Mouse (Mus musculus) 3T3-L1 (cell line): ENCODE results near the gene Tmem266.

Experiments
- DNase-seq: peaks from one replicate; pipeline ENCODE4 v3.0.0-alpha.2; 2015; ENCODE audit warnings: low read depth, low spot score

Gene Tmem266

DNA sequence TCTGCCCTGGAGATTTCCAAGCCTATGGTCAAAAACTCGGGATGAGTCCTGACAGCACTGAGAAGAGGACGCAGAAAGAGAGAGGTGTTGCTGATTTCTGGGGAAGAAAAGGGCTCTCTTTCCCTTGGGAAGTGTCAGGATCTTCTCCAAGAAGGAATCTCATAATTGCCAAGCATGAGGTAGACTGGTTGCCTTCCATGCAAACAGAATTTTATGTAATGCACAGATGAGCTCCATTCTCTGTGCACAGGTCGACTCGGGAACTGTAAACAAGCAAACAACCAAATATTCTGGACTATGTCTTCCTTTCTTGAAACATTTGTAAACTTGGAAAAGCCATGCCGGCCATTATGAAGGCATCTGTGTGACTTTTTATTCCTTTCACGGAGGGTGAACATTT is 2.7 kb downstream of the Tmem266 start:
- no peak for DNase-seq

DNA sequence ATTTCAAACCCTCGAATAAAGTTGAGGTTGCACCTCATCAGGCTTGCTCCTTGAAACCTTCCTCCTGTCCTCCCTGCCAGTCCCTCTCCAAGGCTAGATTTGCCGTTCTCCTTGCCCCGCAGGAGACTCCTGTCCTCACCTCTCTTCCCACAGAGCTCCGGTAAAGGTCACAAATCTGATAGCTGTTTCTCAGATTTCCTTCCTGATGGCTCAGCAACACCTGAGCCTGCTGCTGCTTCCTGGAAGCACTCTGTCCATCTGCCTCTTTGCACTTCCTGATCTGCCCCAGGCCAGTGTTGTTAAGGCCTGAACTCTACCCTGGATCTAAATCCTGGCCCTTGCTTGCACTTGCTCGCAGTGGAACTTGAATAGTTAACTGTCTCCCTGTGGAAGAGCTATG is 5.8 kb downstream of the Tmem266 start:
- no peak for DNase-seq

DNA sequence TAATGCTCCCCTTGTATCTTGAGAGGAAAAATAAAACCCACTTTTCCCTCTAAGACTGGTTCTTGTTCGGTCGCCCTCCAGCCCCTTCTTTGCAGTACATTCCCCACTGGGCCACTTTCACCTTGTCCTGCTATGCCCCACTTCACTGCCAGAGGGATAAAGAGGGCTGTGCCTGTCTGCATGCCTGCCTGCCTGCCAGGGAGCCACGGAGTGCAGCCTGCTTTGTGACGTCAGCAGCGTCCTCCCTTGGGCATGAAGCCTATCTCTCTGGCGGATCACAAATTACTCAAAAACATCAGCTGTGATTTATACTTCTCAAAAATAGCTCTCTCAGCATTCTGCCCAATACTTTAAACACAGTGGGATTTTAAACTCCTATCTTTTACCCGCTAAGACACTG is 6.2 kb downstream of the Tmem266 start:
- DNase-seq: no peak

DNA sequence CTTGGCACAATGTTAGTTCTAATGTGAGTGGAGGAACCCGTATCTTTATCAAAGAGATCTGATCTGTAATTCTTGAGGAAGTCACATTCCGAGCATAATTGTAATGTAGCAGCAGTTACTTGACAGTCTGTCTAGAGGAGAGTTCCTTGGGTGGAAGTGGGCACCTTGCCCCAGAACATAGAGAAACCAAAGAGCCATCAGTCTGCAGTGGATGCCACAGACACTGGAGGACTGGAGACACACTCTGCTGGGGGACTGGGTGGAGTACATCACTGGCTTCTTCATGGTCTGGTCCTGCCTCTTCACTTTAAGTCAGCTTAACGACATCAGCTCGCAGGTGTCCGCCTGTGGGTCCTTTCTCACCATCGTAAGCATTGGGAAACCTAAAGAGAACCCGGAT is 17.5 kb downstream of the Tmem266 start:
- DNase-seq: no peak

DNA sequence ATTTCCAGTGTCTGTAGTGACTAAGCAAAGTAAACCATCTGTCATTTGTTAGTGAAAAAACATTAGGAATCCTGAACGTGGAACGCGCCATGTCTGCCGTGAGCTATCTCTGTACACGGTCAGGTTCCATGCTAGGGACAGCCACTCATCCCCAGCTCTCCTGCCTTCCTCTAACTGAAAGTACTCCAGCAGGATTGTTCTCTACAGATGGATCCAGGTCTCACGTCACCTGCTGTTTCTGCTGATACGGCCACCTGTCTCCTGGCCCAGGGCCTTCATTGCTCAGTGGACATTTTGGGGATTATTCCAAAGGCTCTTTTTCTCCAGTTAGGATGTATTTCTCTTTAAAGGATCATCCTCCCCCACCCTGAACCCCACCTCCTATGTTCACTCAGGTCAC is 18.6 kb downstream of the Tmem266 start:
- DNase-seq: no peak

DNA sequence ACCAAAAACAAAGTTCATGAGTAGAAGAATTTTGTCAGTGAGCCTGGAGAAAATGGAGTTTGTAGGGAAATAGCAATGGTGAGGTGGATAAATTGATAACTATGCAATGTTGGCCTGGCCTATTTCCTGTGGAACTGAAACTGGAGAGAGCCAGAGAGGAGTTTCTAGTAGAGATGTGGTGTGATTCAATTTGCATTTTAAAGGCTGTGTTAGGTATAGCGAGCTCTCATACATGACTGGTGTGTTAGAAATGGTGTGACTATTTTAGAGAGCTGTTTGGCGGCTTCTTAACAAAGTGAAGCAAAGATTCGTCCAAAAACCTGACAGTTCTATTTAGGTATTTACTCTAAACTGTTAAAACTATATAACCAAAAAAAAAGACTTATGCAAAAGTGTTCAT is 22.0 kb downstream of the Tmem266 start:
- DNase-seq: no peak

DNA sequence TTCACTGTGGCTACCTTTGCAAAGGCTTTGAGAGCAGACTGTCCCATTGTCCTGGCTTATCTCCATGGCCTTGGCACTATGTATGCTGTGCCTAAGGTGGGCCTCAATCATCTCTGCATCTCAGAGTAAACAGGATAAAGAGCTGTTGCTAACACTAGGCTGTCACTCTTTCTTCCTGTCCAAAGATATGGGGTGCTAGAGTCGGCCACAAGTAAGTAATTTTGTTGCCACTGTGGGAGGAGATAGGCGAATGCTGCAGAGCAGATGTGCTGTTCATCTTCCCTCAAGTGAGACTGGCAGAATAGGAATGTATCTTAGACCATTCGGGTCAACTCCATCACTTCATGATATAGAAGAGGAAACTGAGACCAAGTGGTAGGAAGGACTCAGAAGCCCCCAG is 28.0 kb downstream of the Tmem266 start:
- no peak for DNase-seq

DNA sequence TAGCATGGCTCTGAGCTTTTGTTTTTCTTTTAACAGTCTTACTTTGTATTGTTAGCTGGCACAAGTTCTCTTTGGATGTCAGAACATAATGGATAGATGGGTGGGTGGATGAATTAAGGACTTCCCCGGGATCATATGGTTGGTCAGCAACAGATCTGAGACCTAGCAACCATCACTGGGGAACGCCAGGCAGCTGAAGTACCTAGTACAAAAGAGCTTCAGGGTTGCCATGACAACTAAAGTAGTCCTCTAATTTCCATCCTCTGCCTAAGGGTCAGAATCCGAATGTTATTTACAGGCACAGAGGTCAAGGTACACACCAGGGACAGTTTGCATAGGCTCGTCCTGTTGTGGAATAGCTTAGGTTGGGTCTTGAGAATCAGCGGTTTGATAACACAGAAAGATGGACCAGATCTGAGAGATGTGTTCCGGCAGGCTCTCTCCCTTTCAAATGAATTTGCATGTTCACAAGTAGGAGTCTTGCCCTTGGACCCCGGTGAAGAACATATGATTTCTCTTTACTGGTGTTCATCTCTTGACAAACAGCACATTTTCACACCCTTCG is 28.6 kb downstream of the Tmem266 start:
- DNase-seq: no peak

DNA sequence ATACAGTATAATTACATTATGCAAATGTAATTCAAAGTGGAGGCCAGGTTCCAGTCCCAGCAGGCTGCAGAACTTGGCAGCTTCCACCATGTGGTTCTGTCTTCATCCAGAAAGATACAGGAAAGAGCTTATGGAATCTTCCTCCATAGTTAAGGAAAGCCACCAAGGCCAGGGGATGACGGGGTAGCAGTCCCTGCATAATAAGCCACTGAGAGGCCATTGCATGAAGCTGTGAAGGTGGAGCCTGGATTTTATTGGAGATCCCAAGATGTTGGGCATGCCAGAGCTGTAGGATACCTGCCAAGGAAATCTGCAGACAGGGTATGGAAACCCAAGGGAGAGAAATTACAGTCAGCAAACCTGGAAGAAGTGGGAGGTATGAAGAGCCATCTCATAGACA is 30.5 kb downstream of the Tmem266 start:
- DNase-seq: no peak

DNA sequence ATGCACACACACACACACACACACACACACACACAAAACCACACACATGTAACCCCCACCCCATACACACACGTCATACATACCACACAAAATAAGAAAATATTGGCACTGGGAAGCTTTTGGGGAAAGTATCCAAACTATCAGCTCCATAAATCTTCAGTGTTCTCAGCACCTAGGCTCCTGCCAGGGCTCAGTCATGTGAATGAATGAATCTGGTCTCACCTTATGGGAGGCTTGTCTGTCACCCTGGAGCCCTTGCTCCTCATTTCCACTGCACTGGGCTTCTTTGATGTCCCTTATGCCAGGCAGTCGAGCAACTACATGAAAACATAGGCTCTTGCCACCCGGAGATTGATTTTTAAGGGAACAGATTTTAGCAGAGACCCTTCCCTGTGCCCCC is 33.7 kb downstream of the Tmem266 start:
- no peak for DNase-seq

DNA sequence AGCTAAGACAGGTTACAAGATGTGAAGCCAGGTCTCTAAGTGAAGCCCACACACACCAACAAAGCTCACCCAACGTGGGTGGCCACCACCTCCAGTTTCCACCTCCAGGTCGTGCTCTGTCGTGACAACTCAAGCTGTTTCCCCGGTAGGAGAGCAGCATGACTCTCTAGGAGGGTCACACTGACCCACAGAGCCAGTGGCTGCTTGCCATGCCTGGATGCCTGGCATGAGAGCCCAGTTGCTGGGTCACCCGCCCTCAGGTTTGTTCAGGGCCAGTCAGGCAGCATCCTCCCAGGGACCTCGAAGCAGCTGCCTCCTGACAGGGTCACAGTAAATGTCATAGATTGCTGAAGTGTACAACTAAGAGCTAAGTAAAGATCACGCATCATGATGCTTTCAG is 34.1 kb downstream of the Tmem266 start:
- no peak for DNase-seq

DNA sequence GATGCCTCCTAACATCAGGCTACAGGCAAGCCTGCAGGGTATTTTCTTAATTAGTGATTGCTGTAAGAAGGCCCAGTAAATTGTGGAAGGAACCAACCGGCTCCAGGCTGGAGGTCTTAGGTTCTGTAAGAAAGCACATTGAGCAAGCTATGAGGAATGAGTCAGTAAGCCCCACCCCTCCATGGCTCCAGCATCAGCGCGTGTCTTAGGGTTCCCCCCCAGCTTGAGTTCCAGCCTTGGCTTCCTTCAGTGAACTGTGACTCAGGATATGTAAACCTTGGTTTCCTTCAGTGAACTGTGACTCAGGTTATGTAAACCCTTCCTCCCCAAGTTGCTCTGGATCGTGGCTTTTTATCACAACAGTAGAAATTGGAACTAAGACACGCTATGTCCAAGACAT is 35.3 kb downstream of the Tmem266 start:
- peak; percentile 79 for DNase-seq

DNA sequence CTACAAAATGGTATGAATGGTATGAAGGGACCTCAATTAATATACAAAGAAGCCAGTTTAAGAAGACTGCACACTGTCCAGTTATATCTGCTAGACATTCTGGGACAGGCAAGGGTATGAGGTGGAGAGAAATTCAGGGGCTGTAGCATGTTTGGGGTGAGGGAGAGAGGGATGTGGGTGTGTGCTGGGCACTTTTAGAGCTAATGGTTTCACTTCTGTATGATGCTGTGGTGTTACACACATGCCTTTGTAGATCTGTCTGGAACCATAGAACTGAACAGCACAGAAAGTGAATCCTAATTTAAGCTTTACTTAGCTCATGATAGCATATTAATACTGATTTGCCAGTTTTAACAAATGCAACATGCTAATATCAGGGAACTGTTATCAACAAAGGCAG is 37.0 kb downstream of the Tmem266 start:
- DNase-seq: no peak

DNA sequence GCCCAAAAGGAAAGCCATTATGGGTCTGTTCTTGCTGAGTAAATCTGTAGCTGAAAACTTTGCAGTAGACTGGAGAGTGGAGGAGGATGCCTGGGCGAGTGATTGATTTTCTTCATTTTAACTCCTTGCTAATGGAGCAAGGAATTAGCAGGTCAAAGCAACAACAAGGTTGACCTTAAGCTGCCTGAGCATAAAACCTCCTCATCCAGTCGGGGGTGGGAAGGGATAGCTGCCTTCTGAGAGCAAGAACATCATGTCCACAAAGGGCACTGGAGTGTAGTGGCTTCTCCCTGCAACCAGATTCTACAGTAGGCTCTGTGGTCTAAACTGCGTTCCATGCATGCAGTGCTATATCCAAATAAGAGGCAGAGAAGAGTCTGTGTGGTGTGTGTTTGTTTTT is 41.3 kb downstream of the Tmem266 start:
- no peak for DNase-seq

DNA sequence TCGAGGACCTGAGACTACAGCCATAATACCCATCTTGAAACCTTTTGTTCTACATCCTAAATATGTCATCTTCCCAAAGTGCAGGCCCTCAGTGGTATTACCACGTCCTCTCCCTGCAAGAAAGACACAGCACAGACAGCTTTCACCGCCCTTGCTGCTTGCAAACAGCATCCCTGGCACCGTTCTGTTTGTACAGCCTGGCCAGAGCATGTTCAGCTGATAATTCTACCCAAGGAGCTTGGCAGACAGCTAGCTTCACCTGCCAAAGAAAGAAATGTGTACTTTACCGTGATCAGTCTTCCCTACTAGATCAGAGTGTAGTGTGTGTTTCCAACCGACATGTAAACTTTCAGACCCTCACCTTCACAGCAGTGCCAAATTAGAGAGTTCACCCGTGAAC is 45.2 kb downstream of the Tmem266 start:
- DNase-seq: no peak

DNA sequence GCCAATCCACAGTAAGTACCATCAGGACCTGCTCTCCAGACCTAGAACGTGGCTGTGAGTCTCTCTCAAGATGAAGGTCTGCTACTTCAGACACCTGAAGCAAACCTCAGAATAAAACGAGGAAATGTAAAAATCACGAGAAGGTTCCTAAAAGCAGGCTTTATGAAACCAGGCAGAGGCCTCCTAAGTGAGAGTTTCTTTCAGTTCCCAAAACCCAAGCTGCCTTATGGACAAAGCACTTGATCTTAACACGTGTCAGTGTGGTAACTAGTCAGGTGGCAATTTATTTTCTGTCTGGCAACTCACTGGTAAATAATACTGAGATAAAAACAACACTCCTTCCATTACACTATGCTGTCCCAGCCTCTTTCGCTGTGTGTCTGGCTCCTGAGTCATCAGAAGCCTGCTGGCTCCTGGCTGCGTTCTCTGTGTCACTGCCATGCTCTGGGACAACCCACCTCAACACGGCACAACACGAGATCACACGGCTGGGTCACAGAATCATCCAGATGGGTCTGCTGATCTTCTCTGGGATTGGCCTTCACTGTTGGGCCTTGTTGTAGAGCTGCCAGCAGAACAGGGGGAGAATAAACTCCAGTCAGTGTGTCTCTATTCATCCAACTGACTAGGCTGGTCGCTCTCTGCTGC is 51.0 kb downstream of the Tmem266 start:
- no peak for DNase-seq

DNA sequence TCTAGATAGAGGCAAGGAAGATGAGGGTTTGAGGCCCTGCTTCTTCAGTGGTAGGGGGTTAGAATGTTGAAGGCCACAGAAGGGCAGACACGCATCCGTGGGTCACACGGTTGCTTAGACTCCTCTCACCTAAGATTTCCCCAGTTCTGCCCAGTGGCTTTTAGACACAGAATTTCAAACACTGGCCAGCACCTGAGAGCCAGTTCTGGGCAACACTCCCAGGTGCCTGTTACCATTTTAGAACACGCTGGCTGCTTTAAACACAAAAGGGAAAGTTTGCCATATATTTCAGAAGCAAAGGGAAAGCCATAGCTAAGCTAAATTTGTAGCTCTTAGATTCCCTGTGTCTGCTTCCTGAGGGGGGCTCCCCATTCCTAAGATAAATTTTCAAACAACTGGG is 54.7 kb downstream of the Tmem266 start:
- DNase-seq: no peak

DNA sequence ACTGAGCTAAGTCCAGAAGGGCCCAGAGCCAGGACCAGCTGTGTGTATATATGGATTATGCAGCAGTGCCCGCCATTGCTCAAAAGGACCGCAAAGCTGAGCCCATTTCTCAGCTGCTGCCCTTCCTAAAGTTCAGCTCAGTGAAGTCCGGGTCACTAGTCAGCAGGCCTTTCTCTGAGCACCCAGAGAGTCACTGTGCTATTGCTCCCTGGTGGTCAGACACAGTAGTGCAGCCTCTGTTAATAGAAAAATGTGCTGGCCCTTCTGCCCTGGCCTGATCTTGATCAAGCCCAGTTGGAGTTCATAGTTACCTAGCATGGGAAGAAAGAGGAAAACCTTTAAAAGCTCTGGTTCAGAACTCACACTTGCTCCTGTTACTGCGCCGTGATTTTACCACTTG is 55.7 kb downstream of the Tmem266 start:
- peak; percentile 67 for DNase-seq

DNA sequence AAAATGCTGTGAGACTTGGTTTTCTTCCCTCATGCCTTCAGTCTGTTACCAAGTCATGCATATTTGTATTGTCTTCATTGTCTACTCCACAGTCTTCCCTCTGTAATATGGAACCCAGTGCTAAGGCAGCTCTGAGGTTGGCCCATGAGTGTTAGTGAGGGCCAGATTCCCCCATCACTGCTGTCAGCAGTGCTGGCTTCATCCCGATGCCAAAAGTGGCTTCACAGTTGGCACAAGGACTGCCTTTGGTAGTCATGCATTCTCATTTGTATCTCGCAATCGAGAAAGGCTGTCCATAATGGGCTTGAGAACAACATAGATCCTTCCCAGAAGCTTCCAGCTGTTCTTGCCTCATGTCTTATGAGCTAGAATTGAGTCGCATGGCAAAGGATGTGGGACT is 59.4 kb downstream of the Tmem266 start:
- no peak for DNase-seq

DNA sequence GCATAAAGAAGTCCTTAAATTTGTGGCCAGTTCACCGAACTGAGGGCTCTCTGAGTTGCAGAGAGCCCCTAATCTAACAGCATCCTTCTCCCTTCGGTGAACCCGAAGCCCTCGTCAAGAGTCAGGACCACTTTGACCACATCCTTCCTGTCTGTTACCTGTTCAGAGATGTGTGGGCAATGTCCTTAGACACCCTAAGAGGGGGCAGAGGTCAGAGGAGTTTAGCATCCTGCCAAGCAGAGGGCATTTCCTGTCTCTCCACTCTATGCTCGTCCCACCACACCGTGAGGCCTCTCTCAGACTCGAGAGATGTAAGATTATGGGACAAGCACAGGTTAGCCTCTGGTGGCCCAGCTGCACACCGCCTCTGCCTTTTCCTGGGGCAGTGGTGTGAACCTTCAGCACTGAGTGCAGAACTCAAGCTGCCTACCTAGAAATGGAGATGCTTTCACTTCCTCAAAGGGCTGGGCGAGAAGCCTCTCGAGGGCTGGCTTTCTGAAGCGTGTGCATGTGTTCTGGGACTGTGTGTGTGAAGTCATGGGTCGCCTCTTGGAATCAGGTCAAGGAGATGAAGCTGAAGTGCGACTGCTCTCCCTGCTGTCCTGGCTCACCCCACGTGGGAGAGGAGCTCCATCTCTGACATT is 61.3 kb downstream of the Tmem266 start:
- DNase-seq: no peak

DNA sequence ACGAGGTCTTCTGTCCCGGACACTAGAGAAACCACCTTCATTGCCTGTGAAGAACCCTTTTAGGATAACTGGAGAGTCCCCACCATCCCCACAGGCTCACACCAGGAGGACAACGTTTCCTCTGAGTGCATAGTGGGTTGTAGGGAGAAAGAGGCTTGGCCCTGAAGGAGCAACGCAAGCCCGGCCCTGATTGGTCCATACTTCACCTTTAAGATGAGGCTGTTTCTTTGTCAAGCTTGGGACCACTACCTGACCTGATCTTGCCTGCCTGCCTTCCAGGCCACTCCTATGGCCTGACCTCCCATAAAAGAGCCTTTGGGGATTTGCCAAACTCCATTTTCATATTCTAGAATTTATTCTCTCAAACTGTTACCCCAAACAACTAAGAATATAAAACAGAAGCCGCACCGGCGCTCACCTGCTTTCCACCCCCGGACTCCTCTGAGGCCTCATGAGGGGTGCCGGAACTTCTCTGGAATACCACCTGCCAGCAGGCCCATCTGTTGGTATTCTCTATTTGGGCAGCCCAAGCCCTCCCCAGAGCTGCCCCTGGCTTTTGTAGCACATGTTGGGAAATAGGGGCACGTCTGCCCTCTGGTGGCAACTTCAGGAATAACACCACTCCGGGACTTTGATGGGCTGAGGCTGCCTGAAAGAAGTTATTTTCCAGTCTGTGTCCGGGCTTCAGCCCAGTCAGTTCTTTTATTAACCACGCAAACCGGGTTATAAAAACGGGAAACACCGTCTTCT is 65.4 kb downstream of the Tmem266 start:
- DNase-seq: peak; percentile 83

DNA sequence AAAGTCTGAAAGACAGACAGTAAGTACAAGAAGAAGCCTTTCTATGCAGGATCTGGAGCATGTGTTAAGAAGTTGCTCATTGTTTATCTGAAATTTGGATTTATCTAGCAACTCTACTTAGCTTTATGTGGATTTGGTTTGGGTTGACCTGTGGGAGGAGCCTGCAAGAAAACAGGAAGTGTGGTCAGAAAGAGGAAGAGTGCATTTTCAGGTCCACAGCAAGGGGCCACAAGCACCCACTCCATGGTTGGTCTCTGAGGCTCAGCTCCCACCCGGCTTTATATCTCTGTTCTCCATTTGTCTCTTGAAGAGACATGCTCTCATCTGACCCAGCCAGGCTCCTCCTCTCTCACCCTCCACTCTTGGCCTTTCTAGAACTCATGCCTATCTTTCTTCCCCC is 68.9 kb downstream of the Tmem266 start:
- DNase-seq: no peak
